Mouse (Mus musculus) ES-Bruce4 (cell line): ENCODE results near the gene Pls1.

Source experiments
- CTCF ChIP-seq: IDR thresholded peaks from one replicate; pipeline ENCODE4 v1.8.1; 2011; ENCODE audit warnings: low read depth, low read length
- POLR2A ChIP-seq: IDR thresholded peaks from one replicate; pipeline ENCODE4 v1.8.1; 2011; ENCODE audit warnings: low read length; ENCODE audit not compliant: insufficient read depth

- TF ChIP-seq CTCF (no peak), POLR2A (no peak)
Observed at GRCm38 (mm10) chr9:95805449-95805848, 39.7 kb downstream of the Pls1 start.
